Mouse (Mus musculus) NIH3T3 (cell line): ENCODE measurements around the gene Tbc1d30.
"Not testable (repeated sequence)": the region's sequence is repeated elsewhere in the genome, so short reads cannot be mapped to it uniquely, and the experiment has no call there.

Experiments
- DNase-seq: peaks from one replicate; pipeline ENCODE4 v3.0.0-alpha.2; 2012; ENCODE audit warnings: low read depth

Gene Tbc1d30

DNA sequence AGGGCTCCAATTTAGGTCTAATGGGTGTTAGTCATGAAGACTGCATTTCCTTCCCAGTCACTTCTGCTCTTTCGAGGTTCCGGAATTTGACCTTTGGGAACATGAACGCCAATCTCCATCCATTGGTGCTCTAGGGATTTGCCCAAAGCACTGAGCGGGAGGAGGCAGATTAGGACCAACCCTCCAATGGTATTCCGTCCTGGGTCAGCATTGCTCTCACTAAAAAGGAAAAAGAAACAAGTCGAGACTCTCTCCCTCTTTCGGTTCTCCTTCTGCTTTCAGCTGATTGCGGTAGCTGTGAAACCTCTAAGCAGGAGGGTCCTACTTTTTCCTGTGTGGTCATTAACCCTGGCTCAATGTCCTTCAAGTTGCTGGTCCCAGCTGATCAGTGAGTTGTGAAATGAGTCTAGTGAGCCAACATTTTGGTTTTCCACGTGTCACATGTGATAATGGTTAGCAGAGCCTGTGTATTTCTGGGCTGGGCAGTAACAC lies 14.7 kb upstream of the Tbc1d30 start:
- peak; percentile 84 for DNase-seq

DNA sequence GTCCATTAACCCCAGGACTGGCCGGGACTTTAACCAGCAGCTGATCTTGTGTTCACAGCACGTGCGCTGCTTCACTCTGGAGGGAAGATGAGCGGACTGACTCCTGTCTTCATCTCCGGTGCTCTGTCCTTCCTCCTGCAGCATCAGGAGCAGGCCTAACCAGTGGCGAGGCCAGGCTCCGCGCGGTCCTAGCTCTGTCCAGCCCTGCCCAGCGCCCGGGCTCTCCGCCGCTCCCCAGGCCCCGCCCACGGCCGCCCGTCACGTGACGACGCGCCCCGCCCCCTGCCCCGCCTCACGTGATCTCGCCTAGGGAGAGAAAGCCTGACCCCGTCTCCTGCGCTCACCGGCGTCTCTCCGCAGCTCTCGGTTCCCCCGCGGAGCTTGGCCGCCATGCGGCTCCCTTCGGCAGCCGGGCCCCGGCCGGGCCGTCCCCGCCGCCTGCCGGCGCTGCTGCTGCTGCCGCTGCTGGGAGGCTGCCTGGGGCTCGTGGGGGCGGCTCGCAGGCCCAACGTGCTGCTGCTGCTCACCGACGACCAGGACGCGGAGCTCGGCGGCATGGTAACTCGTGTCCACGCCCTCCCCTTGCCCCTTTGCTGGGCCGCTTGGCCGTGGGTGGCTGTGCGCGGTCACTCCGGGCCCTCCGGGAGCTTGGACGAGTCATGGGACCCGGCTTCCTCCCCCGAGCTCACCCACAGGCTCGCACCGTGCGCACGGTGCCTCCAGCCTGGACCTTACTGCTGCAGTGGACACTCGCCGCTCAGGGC lies 13.9 kb upstream of the Tbc1d30 start, which contains the start of gene Gns:
Gene Gns, plus strand, starts transcription at position 290 of the 764 bp plus-strand sequence.
- DNase-seq: peak; percentile 97

DNA sequence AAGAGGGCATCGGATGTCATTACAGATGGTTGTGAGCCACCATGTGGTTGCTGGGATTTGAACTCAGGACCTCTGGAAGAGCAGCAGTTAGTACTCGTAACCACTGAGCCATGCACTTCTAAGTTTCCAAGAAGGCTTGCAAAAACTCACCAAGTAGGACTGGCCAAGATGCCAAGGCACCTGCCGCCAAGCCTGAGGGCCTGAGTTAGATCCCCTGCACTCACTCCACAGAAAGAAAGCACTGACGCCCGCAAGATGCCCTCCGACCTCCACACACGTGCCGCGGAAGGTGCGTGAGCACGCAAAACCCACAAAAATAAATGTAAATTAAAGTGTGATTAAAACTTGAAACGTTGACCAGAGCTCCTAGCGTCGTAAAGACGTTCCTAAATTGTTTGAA lies 13.2 kb upstream of the Tbc1d30 start:
- no peak for DNase-seq

DNA sequence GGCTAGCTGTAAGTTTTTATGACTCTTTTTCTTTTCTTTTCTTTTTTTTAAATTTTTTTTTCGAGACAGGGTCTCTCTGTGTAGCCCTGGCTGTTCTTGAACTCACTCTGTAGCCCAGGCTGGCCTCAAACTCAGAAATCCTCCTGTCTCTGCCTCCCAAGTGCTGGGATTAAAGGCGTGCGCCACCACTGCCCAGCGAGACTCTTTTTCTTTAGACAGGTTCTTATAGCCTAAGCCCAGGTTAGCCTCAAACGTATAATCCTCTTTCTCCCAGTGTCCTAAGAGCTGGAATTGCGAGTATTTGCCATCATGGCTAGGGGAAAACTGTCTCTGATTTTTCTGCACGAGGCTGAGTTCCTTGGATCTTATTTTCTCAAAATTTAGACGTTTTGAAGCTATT lies 12.1 kb upstream of the Tbc1d30 start:
- no peak for DNase-seq

DNA sequence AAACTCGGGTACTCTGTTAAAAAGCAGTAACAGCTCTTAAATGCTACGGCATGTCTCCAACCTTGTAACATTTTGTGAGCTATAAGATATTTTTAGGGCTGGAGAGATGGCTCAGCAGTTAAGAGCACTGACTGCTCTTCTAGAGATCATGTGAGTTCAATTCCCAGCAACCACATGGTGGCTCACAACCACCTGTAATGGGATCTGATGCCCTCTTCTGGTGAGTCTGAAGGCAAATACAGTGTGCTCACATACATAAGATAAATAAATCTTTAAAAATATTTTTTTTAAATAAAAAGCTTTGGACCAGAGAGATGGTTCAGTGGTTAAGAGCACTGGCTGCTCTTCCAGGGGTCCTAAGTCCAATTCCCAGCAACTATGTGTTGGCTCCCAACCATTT lies 9.3 kb upstream of the Tbc1d30 start:
- no peak for DNase-seq

DNA sequence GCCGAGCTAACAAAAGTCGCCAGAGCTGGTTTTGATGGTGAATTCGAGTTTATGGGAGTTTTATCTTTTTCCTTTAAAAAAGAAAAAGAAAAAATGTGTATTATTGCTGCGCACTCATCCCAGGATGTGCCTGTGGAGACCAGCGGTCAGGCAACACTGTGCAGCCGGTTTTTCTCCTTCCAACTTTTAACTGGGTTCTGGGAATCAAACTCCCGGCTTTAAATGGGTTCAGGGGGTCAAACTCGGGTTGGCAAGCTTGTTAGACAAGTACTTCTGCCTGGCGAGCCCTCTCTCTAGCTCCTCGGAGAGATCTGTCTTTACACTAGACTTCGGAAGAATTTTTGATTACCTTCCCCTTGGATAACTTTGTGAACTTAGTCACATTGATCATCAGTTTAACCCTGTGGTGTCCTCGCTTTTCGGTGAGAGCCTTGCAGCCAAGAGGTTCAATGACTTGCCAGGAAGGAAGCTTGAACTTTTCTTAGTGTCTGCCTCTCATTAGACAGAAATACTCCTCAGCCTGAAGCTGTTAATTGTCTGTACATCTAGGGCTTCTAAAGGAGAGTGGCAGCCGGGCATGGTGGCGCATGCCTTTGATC lies 713 bp upstream of the Tbc1d30 start:
- DNase-seq: no peak

DNA sequence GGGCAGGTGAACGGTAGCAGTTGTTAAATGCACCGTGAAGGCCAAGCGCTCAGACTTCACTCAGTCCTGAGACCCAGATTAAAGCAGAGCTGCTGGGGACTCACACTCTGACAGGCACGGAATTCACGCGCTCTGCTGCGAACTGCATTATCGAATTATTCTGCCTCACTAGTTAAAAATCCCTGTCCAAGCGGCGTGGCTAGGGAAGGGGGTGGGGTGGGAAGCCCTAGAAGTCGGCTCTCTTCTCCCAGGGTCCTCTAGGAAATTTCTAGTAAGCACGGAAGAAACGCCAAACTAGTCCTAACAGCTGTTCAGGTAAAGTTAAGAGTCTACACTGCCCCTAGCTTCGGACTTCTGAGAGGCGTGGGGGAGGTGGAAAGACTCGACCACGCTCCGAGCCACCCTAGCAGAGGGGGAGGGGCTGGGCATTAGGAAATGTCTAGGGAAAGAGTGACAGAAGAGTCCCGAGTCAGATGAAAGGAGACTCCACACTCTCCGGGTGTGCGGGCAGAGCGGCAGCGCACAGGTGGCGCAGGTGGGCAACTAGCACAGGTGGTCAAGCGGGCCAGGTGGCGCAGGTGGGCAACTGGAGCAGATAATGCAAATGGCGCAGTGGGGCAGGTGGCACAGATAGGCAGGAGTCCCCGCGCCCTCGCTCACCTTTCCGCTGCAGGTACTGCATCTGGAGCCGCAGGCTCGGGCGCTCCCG lies 567 bp downstream of the Tbc1d30 start:
- DNase-seq: no peak

DNA sequence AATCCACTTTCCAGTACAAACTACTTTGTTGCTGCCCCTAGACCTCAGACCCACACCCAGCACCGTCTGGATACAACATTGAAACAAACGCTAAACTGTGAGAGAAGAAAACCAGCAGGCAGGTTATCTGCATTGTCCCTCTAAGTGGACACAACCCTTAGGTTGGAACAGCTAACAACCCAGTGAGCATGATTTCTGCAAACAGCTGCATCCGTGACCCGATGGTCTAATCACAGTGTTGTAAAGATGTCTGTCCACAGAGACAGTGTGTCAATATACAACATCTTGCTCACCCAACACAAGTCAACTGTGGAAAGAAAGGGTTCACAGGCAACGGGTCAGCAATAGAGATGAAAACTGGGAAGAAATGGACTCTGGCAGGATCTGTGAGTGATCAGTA lies 1.8 kb downstream of the Tbc1d30 start:
- no peak for DNase-seq

DNA sequence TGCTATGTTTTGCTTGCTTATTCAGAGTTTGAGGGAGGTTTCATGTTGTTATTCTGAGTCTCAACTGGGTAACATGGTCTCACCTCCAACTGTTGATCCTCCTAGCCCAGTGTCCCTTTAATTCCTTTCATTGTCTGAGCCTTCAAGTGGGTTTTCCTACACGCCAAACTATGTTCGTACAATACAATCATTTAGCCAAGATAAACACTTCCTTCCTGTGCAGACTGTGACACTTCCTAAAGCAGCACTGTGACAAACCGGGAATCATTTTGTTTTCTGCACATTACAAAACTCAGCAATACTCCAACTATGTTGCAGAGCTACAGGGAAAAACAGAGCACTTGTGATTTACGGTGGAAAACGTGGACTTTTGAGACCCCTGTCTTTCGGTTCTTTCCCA lies 7.2 kb downstream of the Tbc1d30 start:
- DNase-seq: no peak

DNA sequence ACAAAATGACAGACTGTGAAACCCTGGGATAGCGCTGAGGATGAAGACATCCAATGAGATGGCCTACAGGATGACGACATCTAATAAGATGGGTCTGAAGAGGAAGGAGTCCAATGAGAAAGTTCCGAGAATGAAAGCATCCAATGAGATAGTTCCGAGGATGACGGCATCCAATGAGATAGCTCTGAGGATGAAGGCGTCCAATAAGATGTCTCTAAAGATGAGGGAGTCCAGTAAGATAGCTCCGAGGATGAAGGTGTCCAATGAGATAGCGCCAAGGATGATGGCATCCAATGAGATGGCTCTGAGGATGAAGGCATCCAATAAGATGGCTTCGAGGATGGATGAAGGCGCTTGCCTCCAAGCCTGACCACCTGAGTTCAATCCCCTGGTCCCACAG lies 8.8 kb downstream of the Tbc1d30 start:
- no peak for DNase-seq

DNA sequence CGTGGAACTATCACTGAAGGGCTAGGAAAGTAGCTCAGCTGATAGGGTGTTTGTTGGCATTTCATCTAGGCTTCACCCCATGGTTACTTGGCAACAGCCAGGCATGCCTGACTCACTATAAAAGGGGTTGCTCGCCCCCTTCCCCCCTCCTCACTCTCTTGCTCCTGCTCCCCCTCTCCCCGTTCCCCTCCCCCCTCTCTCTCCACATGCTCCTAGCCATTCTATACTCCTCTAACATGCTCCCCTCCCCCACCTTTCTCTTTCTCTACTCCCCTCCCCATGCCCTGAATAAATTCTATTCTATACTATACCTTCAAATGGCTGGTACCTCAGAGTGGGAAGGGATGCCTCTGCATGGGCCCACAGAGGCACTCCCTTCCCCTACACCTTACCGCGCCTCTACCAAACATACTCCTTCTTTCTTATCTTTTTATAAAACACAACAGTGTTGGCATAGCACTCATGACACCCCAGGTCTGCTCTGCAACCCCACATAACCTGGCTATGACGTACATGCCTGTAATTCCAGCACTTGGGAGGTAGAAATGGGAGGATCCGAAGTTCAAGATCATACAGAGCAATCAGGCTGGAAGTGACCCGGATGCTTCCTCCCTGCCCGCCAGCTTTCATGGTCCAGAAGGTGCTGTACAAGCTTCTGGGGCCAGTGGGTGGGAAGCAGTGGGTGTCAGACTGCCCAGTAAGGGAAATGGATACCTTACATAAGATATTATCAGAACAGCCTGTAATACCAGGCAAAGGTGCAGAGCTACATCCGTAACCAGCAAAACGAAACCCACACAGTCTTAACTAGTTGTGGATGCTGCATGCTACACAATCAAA lies 10.1 kb downstream of the Tbc1d30 start:
- DNase-seq: no peak

DNA sequence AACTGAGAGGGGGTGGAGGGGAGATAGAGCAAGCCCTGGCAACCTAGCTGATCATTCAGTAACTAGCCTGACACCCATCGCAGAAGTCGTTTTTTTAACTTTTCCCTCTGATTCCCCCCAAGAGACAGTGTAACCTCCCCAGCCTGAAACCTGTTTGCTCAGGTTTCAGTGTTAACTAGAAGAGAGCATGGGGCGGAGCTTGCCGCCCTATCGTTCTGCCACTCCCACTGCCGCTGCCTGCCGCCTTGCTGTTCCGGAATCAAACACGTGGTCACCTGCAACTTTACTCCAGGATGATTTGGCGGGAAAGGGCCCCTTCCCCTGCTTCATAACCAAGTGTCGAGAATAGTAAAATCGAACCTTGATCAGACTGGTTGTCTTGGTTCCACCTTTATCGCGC lies 14.5 kb downstream of the Tbc1d30 start:
- not testable (repeated sequence) for DNase-seq

DNA sequence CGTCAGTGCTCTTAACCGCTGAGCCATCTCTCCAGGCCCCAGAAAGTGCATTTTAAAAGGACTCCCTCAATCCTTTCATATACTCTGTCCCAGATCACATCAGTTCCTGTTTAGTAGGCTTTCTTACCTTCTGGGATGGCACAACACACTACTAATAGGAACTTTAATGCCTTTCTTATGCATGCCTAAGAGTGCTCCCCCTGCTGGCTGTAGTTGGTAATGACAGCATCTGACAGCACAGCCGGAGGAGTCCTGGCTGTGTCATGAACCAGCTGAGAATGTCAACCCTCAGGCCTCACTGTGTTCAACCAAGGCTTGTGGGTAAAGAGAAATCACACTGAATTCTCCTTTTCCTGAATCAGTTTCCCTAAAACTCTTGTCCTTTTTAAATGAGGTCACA lies 16.5 kb downstream of the Tbc1d30 start:
- DNase-seq: peak; percentile 47

DNA sequence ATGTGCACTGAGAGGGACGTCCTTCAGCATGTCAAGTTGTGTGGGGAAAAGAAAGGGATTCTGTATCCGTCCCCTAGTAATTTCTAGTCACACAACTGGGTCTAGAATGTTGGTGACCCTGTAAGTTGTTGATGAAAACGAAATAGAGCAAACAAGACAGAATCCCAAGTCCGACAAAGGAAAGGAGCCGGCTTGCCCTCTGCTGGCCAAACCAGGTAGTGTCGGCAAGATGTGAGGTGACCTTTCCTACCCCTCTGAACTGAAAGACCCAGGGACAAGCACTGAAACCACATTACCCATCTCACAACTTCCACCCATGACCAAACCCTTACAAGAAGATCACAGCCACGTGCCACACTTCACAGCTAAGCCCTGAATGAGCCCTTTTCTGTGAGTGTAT lies 20.1 kb downstream of the Tbc1d30 start:
- DNase-seq: peak; percentile 65

DNA sequence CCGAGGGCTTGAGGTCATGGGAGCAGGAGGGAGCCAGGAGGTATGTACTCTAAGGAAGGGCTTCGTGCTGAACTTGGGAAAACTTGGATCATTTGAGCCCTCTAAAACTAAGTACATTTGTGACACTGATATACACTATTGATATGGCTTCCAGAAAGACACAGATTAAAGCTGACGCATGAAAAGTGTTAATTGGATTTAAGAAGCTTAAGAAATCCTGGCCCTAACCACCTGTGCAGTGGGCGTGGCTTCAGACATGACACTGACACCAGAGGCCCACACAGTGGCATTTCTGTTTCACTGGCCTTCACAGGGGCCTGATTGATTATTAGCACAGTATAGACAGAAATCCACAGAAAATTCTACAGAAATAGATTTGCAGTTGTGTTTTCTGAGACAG lies 21.5 kb downstream of the Tbc1d30 start:
- no peak for DNase-seq

DNA sequence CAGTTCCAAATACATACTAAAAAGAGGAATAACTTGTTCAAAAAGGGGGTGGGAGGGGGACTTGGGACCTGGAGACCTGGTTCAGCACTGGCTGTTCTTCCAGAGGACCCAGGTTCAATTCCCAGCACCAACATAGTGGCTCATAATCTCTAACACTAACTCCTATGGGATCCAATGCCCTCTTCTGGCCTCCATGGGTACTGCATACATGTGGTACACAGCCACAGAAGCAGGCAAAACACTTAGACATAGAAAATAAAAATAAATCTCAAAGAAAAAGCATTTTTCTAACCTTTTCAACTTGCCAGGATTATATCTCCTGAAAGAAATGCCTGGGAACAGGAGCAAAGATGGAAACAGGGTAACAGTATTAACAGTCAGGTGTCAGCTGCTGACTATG lies 24.9 kb downstream of the Tbc1d30 start:
- no peak for DNase-seq

DNA sequence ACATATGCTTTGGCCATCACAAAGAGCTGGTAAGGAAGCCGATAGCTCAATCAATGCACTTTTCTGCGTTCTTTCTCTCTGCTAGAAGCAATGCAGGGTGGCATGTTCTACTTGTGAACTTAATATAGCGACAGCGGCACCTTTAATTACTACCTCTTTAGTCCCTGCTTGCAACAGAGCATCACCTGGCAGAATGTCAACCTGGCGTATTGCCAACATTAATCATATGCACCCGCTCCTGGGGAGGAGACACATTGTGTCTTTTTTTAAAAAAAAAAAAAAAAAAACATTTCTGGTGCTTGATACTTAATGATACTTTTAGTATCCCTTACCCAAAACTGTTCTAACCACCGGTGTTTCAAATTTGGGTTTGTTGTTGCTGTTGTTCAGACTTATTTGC lies 27.6 kb downstream of the Tbc1d30 start:
- no peak for DNase-seq

DNA sequence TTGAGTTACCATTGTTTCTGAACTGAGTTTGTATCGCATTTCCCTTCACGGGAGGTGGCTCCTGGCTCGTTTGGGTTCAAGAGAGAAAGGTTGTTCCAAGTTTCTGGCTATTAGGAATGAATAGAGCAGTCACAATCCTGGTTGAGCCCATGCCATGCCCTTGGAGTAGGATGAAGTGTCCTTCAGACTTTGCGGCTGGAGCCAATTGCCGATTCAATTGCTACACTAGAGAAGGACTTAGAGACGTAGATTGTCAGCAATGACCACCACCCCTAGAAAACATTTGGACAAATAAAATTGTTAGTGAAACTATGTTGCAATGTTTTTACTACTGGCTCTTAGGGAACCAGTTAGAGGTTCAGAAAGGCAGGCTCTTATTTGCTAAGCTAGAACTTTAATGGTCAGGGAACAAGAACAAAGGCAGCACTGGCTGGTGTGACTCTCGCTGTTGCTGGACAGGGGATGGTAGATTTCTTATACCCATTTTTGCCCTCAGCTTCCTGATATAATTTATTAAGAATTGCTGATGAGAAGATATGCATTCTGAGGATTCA lies 32.6 kb downstream of the Tbc1d30 start:
- DNase-seq: no peak

DNA sequence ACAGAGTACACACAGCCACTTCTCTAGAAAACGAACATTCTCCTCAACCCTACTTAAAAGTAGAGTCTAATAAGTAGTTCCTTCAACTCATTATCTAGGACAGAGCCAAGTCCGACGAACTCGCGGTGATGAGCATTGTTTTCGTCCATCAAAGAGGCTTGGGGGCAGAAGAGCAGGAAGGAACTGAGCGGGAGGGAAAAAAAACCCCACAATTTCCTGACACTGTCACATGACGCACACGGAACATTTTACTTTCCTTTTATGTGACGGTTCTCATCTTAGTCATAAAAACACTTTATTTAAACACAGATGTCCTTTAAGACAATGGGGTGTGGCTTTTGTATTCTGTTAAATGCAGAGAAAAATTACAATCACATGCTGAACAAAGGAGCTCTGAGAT lies 34.7 kb downstream of the Tbc1d30 start:
- no peak for DNase-seq

DNA sequence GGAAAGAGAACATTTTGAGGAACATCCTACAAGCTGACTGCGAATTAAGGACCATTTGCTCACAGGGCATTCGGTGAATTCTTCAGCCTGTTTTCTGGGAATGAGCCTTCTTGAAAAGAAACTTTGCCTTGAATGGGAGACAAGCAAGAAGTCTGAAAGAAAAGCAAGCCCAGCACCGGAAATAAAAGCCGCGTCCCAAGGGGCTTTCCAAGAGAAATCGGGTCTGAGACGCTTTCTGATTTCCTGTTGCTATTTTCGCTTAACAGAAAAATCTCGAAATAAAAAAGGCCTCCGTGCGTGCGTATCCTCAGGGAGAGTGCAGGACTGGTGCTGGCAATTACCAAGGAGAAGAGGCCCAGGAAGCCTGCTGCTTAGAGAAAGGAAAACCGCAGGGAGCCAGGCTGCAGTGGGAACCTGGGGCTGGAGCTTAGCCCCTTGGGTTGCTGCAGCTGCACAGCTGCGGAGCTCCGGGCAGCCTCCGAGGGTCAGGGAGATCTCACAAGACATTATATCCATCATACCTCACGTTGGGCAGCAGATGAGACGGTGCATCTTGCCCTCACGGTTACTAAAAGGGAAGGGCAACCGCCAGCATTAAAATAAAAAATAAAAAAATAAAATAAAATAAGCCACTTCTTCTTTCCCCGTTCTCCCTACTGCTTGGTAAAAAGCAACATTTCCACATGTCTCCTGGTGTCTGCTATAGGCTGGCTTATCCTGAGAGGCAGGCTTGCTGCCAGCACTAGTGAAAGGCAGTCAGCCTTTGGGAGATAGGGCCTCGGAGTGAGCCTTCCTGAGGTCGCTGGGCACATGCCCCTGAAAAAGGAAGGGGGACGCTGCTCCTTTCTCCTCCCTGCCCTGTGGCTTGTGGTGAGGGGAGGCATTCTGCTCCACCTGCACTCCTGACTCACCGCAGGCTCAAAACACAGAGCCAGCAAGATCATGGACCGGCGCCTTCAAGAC lies 35.5 kb downstream of the Tbc1d30 start:
- no peak for DNase-seq

DNA sequence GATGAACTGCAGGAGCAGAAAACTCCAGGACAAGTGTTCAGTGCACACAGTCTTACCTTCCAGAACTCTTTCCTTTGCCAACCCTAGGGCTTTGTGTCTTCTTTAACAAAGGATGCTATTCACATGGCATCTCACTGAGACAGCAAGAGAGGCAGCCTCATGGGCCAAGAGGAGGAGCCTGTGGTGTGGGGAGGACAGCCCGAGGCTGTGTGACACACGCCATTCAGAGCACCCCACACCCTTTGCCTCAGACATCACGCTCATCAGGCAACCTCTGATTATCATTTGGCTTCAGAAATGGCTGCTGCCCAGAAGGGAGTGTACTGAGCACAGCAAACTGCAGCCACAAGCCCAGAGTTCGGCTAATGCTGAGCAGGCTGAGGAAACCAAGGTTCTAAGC lies 36.9 kb downstream of the Tbc1d30 start:
- peak; percentile 29 for DNase-seq
